Mouse (Mus musculus) forebrain, embryonic 14.5 days (tissue): ENCODE data around the gene Ube2d1. TPM values are rescaled to one million over a fixed set of nuclear protein-coding genes. Genes with fewer than 3 reads are reported as not detected.

Source experiments
- ATAC-seq: fragments of 200-750 bp; cut with Nextera tagmentation; 2 replicates; pipeline ENCODE4 v1.8.0; 2017; ENCODE audit warnings: mild to moderate bottlenecking, moderate library complexity
- DNase-seq: peaks from one replicate; pipeline ENCODE4 v3.0.0-alpha.2; 2015; ENCODE audit warnings: low spot score
- H3K27ac ChIP-seq: fragments of 300-500 bp; sonication (generic); 2 replicates; pipeline ENCODE4 v1.5.1; 2014; ENCODE audit warnings: low read depth, mild to moderate bottlenecking, control low read depth, low read length, moderate library complexity
- H3K27me3 ChIP-seq: fragments of 300-500 bp; sonication (generic); replicated peaks from 2 replicates; pipeline ENCODE4 v1.6.1; 2014; ENCODE audit warnings: low read length, control low read depth, mixed read lengths; ENCODE audit not compliant: control insufficient read depth, insufficient read depth
- H3K36me3 ChIP-seq: fragments of 300-500 bp; sonication (generic); 2 replicates; pipeline ENCODE4 v1.6.1; 2014; ENCODE audit warnings: low read length, control low read depth; ENCODE audit not compliant: control insufficient read depth, insufficient read depth
- H3K4me1 ChIP-seq: fragments of 300-500 bp; sonication (generic); 2 replicates; pipeline ENCODE4 v1.6.1; 2014; ENCODE audit warnings: antibody characterized with exemption, low read length, control low read depth; ENCODE audit not compliant: control insufficient read depth, insufficient read depth
- H3K4me2 ChIP-seq: fragments of 300-500 bp; sonication (generic); 2 replicates; pipeline ENCODE4 v1.6.1; 2014; ENCODE audit warnings: mild to moderate bottlenecking, control low read depth, low read length
- H3K4me3 ChIP-seq: fragments of 300-500 bp; sonication (generic); 2 replicates; pipeline ENCODE4 v1.5.1; 2014; ENCODE audit warnings: low read depth, low read length, control low read depth
- H3K9ac ChIP-seq: fragments of 300-500 bp; sonication (generic); 2 replicates; pipeline ENCODE4 v1.6.1; 2014; ENCODE audit warnings: mild to moderate bottlenecking, low read length, control low read depth, moderate library complexity
- H3K9me3 ChIP-seq: fragments of 300-500 bp; sonication (generic); replicated peaks from 2 replicates; pipeline ENCODE4 v1.6.1; 2016; ENCODE audit warnings: low read length, control low read depth, mixed read lengths; ENCODE audit not compliant: control insufficient read depth
- WGBS: fragments of 180-500 bp; shearing (Covaris S2); extraction: QIAGEN DNeasy Blood & Tissue Kit; methylation state at CpG from one replicate; pipeline ENCODE4 v1.1.7; 2014; 5-methylcytosine and 5-hydroxymethylcytosine counted together
- polyA plus RNA-seq: library from polyadenylated mRNA; unstranded; fragments of >200 nt; fragmentation: Nextera tagmentation; extraction: Ambion mirVana; gene quantifications from 2 replicates; pipeline ENCODE4 v1.2.1, GENCODE M21; 2014

Ube2d1 gene
- polyA plus RNA-seq, 1 experiment from 2014 or later = 239 TPM

DNA sequence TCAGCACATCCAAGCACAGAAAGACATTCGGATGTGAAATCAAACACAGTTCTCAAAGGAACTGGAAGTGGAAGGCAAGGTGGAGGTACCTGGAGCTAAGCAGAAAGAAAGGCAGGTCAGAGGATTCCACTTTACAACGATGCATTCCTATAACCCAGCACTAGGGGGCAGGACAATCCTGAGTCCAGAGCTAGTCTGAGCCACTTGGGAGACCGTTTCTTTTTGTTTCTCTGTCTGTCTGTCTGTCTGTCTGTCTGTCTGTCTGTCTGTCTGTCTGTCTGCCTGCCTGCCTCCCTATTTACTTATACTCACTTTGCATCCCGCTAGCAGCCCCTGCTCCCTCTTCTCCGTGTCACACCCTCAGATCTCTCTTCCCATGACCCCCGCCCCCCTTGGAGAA, 21.1 kb upstream of the Ube2d1 start:
- 25% methylated on average over 6 of the region's 6 CpGs for WGBS
- DNase-seq (peak; percentile 51), ATAC-seq (0 out of 2 replicates have a peak, but pooled peaks have one; percentile 34)
- no peak overlapping the region for H3K9ac ChIP-seq
- H3K27me3 ChIP-seq = no peaks in the 10 kb centered on the region
- H3K27ac ChIP-seq = no peak overlapping the region
- H3K4me1 ChIP-seq = no peaks in the 10 kb centered on the region
- no peaks in the 10 kb centered on the region for H3K36me3 ChIP-seq
- H3K4me2 ChIP-seq = peak overlapping the region; percentile 17; the same call in 1 of the 2 replicates
- H3K4me3 ChIP-seq = no peak overlapping the region
- no peaks in the 10 kb centered on the region for H3K9me3 ChIP-seq

DNA sequence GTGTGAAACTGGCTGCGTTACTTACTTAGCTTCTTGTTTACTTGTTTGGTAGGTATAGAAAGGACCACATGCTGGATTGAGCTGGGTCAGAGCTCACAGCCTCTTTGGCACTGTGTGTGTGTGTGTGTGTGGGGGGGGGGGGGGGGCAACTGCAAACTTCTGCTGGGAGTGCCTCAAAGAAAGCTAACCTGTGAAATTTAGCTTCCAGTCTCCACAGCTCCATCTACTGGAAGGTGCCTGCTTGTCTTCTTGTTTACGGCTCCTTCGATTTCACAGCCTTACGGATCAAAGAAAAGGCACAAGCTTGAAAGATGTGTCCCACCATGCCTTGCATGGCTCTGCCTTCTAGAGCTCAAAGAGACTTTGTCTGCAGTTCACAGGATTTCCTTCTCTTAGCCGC, 17.4 kb upstream of the Ube2d1 start:
- H3K9me3 ChIP-seq = no peaks in the 10 kb centered on the region
- H3K9ac ChIP-seq = no peak overlapping the region
- H3K4me3 ChIP-seq = no peak overlapping the region
- no peak overlapping the region for H3K4me2 ChIP-seq
- no peaks in the 10 kb centered on the region for H3K4me1 ChIP-seq
- WGBS = 28% methylated on average over 5 of the region's 5 CpGs
- ATAC-seq (no peak), DNase-seq (peak; percentile 39)
- no peak overlapping the region for H3K27ac ChIP-seq
- no peaks in the 10 kb centered on the region for H3K36me3 ChIP-seq
- H3K27me3 ChIP-seq = no peaks in the 10 kb centered on the region

DNA sequence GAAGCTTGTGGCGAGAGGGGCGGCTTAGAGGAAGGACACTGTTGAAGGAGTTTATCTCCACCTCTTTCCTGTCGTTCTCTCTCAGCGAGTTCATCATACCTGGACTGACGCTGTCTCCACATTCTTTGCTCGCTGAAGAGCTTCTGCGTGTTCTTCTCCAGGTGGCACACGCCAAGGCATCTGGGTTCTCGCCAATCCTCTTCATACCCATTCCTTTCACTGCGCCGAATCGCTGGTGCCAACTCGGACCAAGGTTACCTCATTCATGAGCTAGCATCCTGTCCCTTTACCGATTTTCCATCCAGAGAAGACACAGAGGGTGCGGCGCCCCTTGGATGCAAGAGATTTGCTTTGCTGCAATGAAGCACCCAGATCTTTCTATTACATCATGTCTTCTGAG, 15.1 kb upstream of the Ube2d1 start:
- Histone ChIP-seq H3K27ac (no peak overlapping the region), H3K36me3 (no peaks in the 10 kb centered on the region), H3K27me3 (no peaks in the 10 kb centered on the region), H3K4me2 (no peak overlapping the region), H3K4me1 (no peaks in the 10 kb centered on the region), H3K9ac (no peak overlapping the region), H3K9me3 (no peaks in the 10 kb centered on the region), H3K4me3 (no peak overlapping the region)
- WGBS = 88% methylated on average over 16 of the region's 16 CpGs
- DNase-seq = no peak
- ATAC-seq = no peak

DNA sequence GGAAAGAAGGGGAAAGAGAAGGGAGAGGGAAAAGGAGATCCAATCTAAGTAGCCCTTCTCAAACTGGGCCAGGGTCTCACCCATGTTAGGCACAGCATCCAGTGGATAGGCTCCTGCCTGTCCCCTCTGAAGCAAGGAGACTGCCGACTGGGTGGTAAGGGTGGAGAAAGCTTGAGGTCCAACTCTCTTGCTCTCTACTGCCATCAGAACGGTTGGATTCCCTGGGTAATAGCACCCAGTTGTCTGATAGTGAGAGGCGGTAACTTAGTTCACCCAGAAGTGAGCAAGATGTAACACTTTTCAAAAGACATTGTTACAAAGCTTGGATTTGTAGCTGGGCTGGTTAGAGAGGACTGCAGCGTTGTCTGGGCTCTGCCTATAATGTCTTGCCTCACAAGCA, 8.2 kb upstream of the Ube2d1 start:
- WGBS = 57% methylated on average over 4 of the region's 4 CpGs
- no peaks in the 10 kb centered on the region for H3K9me3 ChIP-seq
- no peak overlapping the region for H3K4me3 ChIP-seq
- H3K36me3 ChIP-seq = no peaks in the 10 kb centered on the region
- no peaks in the 10 kb centered on the region for H3K4me1 ChIP-seq
- DNase-seq = no peak
- no peak for ATAC-seq
- H3K27me3 ChIP-seq = no peaks in the 10 kb centered on the region
- H3K4me2 ChIP-seq = no peak overlapping the region
- no peak overlapping the region for H3K27ac ChIP-seq
- no peak overlapping the region for H3K9ac ChIP-seq

DNA sequence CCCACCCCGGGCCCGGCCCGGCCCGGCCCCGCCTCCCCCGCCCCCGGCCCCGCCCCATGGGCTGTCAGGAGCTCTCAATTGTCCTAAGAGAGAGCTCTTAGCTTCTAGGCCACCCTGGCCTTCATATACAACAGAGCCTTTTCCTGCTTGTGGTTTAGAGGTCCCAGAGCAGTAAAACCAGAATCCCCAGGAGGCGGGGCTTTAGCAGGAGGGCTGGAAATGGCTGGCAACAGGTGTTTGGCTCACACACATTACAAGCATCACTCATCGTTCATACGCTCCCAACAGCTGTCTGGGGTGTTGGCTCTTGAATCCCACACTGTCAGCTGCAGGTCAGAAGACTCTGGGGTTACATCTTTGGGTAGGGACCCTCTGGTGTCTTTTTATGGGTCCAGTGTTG, 7.2 kb upstream of the Ube2d1 start:
- H3K4me1 ChIP-seq = no peaks in the 10 kb centered on the region
- no peak overlapping the region for H3K27ac ChIP-seq
- WGBS = 10% methylated on average over 9 of the region's 11 CpGs
- no peaks in the 10 kb centered on the region for H3K27me3 ChIP-seq
- no peaks in the 10 kb centered on the region for H3K9me3 ChIP-seq
- DNase-seq (no peak), ATAC-seq (peak; percentile 57; the same call in 1 of the 2 replicates)
- no peak overlapping the region; the same call in 1 of the 2 replicates for H3K4me2 ChIP-seq
- no peaks in the 10 kb centered on the region for H3K36me3 ChIP-seq
- no peak overlapping the region for H3K4me3 ChIP-seq
- H3K9ac ChIP-seq = no peak overlapping the region

DNA sequence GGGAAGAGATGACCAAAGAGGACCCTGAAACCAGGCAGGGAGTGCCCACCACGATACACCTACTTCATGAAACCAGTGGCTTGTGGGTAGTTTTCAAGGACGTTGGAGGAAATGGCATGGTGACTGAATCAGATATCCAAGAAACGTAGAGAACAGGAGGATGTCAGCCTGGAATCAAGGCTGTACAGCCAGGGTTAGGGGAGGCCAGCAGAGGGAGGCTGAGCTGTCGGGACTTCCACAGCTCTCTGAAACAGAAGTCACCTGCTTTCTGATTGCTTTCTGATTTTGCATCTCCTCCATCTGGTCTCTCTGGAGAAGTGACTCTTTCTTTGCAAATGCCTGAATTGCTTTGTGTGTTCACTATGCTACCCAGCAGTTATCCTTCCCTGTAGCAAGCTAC, 6.7 kb upstream of the Ube2d1 start:
- Histone ChIP-seq H3K27ac (no peak overlapping the region), H3K4me2 (no peak overlapping the region; the same call in 1 of the 2 replicates), H3K9me3 (no peaks in the 10 kb centered on the region), H3K4me3 (no peak overlapping the region), H3K36me3 (no peaks in the 10 kb centered on the region), H3K4me1 (no peaks in the 10 kb centered on the region), H3K27me3 (no peaks in the 10 kb centered on the region), H3K9ac (no peak overlapping the region)
- DNase-seq (no peak), ATAC-seq (no peak; the same call in 1 of the 2 replicates)
- WGBS = 25% methylated on average over 4 of the region's 4 CpGs

DNA sequence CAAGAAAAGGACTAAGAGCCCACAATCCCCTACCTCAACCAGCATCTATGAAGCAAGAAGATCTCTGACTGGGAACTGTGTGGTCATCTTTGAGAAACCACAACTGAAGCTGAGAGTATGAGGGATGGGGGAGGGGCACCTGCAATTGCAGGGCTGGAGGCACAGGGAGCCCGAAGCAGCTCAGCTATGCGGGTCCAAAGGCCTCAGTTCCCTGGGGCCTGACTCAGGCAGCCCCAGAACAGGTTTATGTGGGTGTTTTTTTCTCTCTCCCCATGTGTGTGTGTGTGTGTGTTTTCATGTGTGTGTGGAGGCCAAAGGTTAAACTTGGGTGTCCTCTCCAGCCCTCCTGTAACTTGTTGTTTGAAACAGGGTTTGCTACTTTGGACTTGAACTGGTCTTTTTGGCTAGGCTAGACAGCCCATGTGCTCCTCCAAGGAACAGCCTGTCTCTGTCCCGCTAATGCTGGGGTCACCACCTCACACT, 6.2 kb upstream of the Ube2d1 start:
- ATAC-seq (no peak), DNase-seq (no peak)
- H3K4me2 ChIP-seq = no peak overlapping the region
- no peaks in the 10 kb centered on the region for H3K9me3 ChIP-seq
- no peak overlapping the region for H3K9ac ChIP-seq
- WGBS = 28% methylated on average over 3 of the region's 3 CpGs
- H3K4me1 ChIP-seq = no peaks in the 10 kb centered on the region
- H3K36me3 ChIP-seq = no peaks in the 10 kb centered on the region
- no peak overlapping the region for H3K27ac ChIP-seq
- no peaks in the 10 kb centered on the region for H3K27me3 ChIP-seq
- no peak overlapping the region for H3K4me3 ChIP-seq

DNA sequence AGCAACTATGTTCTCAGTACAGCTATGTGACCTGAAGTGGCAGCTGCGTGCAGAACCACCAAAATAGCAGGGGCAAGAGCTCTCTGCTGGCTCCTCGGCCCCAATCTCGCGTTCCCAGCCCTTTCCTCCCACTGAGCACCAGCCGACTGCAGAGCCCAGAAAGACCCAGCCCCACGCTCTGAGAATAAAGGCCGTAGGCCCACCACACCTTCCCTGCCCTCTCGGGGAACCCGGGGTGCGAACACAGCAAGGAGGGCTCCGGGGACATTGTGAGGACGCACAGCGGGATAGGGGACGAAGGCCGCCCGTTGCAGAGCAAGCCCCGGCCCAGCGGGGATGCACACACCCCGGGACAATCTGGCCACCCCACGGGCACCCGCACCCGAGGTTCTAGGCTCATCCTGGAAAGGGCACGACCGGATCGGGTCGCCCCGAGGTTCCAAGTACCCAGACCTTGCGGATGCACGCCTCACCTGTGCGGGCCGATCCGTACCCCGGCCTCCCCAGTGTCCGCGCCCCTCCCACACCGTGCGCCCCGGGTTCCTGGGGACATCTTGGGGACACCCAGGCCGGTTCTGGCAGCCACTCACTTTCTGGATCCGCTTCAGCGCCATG, 444 bp downstream of the Ube2d1 start:
- H3K4me2 ChIP-seq = peak overlapping the region; percentile 68
- DNase-seq (peak; percentile 53), ATAC-seq (peak; percentile 73)
- H3K9ac ChIP-seq = peak overlapping the region; percentile 99
- peak overlapping the region; percentile 95 for H3K4me3 ChIP-seq
- WGBS = under 1% methylated on average over 40 of the region's 41 CpGs
- H3K9me3 ChIP-seq = no peaks in the 10 kb centered on the region
- H3K36me3 ChIP-seq = no peaks in the 10 kb centered on the region
- no peaks in the 10 kb centered on the region for H3K27me3 ChIP-seq
- H3K27ac ChIP-seq = peak overlapping the region; percentile 89
- H3K4me1 ChIP-seq = peaks cover 24% of the 10 kb centered on the region

DNA sequence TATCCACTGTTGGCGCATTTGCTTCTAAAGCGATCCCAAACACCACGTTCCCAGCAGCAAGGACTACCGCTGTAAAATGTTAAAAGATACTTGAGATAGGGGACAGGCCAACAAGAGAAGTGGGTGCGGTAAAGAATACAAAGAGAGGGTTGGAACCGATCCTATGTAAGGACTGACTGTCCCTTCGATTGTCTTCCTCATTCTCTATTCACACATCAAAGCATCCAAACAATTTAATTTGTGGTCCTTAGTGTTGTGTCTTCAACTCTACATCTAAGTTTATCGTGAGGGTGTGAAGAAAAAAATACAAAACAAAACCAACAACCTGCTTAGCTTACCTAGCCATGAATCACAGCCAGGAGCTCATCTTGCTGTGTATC, 941 bp downstream of the Ube2d1 start:
- no peaks in the 10 kb centered on the region for H3K27me3 ChIP-seq
- H3K4me3 ChIP-seq = peak overlapping the region; percentile 95
- peak; percentile 30 for DNase-seq
- WGBS = 8% methylated on average over 8 of the region's 8 CpGs
- no peaks in the 10 kb centered on the region for H3K9me3 ChIP-seq
- H3K27ac ChIP-seq = peak overlapping the region; percentile 89
- peak overlapping the region; percentile 68 for H3K4me2 ChIP-seq
- H3K4me1 ChIP-seq = peaks cover 24% of the 10 kb centered on the region
- peak overlapping the region; percentile 99 for H3K9ac ChIP-seq
- no peak for ATAC-seq
- no peaks in the 10 kb centered on the region for H3K36me3 ChIP-seq
